Mouse (Mus musculus): ENCODE results near the gene Ppt1. TPM values are rescaled to one million over a fixed set of nuclear protein-coding genes. Genes with fewer than 3 reads are reported as not detected.
A peak's percentile ranks its signal among the peaks of the same experiment; 100 is the strongest.

The Ppt1 gene
- total RNA-seq, 2 experiments from 2014 or later, result 97.2 to 97.7 TPM

- no peak for DNase-seq (ENCODE audit: extremely low spot score in 1 of 2, low spot score in 2 of 2)
- intact Hi-C loops (cut with DNase I), result no loop called here
Measured at GRCm38 (mm10) chr4:122886579-122887254, 50.7 kb downstream of the Ppt1 start.

GRCm38 (mm10) chr4:122887336-122887735, 51.3 kb downstream of the Ppt1 start:
- intact Hi-C loops (cut with DNase I), result no loop called here
- H3K27ac ChIP-seq, result peak overlapping the region; percentile 100
- DNase-seq (ENCODE audit: extremely low spot score in 1 of 2, low spot score in 2 of 2), result no peak
- no peak for TF ChIP-seq CTCF (IDR thresholded peaks at IDR 0.05)
- H3K4me3 ChIP-seq, result no peak overlapping the region

More at GRCm38 (mm10) chr4:122886579-122887254, 50.7 kb downstream of the Ppt1 start:
- TF ChIP-seq CTCF (IDR thresholded peaks at IDR 0.05), result no peak
- Histone ChIP-seq H3K4me3 (peak overlapping the region; percentile 98), H3K27ac (peak overlapping the region; percentile 100)

- intact Hi-C loops (cut with DNase I), result loop anchor here (5.0 kb wide), 1 partner anchor 171 kb away; no protein-coding TSS in a partner anchor
Measured at GRCm38 (mm10) chr4:122890881-122891481, 54.9 kb downstream of the Ppt1 start.

GRCm38 (mm10) chr4:122891597-122891996, 55.6 kb downstream of the Ppt1 start:
- Histone ChIP-seq H3K27ac (peak overlapping the region; percentile 84), H3K4me3 (no peak overlapping the region)
- TF ChIP-seq CTCF (IDR thresholded peaks at IDR 0.05), result no peak
- DNase-seq (ENCODE audit: extremely low spot score in 1 of 2, low spot score in 2 of 2), result no peak
- intact Hi-C loops (cut with DNase I), result loop anchor here (5.0 kb wide), 1 partner anchor 171 kb away; no protein-coding TSS in a partner anchor

More at GRCm38 (mm10) chr4:122890881-122891481, 54.9 kb downstream of the Ppt1 start:
- DNase-seq (ENCODE audit: extremely low spot score in 1 of 2, low spot score in 2 of 2), result peak; percentile 64
- H3K4me3 ChIP-seq, result no peak overlapping the region
- no peak for TF ChIP-seq CTCF (IDR thresholded peaks at IDR 0.05)
- peak overlapping the region; percentile 84 for H3K27ac ChIP-seq

- intact Hi-C loops (cut with DNase I), result loop anchor here (5.0 kb wide), 1 partner anchor 170 kb away; no protein-coding TSS in a partner anchor
- Histone ChIP-seq H3K27ac (peak overlapping the region; percentile 84), H3K4me3 (no peak overlapping the region)
- DNase-seq (ENCODE audit: extremely low spot score in 1 of 2, low spot score in 2 of 2), result no peak
- no peak for TF ChIP-seq CTCF (IDR thresholded peaks at IDR 0.05)
Measured at GRCm38 (mm10) chr4:122892157-122892556, 56.1 kb downstream of the Ppt1 start.

- H3K4me3 ChIP-seq, result no peak overlapping the region
- no peak overlapping the region for H3K27ac ChIP-seq
- no peak for TF ChIP-seq CTCF (IDR thresholded peaks at IDR 0.05)
- no peak for DNase-seq (ENCODE audit: extremely low spot score in 1 of 2, low spot score in 2 of 2)
- intact Hi-C loops (cut with DNase I), result loop anchor here (1.0 to 2.0 kb wide), 2 partner anchors 88 to 185 kb away; no protein-coding TSS in a partner anchor
Measured at GRCm38 (mm10) chr4:122897750-122898149, 61.7 kb downstream of the Ppt1 start.

GRCm38 (mm10) chr4:122898313-122898712, 62.3 kb downstream of the Ppt1 start:
- intact Hi-C loops (cut with DNase I), result loop anchor here (1.0 to 2.0 kb wide), 2 partner anchors 87 to 184 kb away; no protein-coding TSS in a partner anchor
- TF ChIP-seq CTCF (IDR thresholded peaks at IDR 0.05), result peak; percentile 90
- H3K27ac ChIP-seq, result no peak overlapping the region
- H3K4me3 ChIP-seq, result no peak overlapping the region
- peak; percentile 72 to 74 for DNase-seq (ENCODE audit: extremely low spot score in 1 of 2, low spot score in 2 of 2)

GRCm38 (mm10) chr4:122902156-122902555, 66.1 kb downstream of the Ppt1 start:
- Histone ChIP-seq H3K27ac (no peak overlapping the region), H3K4me3 (no peak overlapping the region)
- DNase-seq (ENCODE audit: extremely low spot score in 1 of 2, low spot score in 2 of 2), result no peak
- peak; percentile 46 for TF ChIP-seq CTCF (IDR thresholded peaks at IDR 0.05)
- intact Hi-C loops (cut with DNase I), result no loop called here

- TF ChIP-seq CTCF (IDR thresholded peaks at IDR 0.05), result no peak
- intact Hi-C loops (cut with DNase I), result no loop called here
Measured at GRCm38 (mm10) chr4:122903709-122904108, 67.7 kb downstream of the Ppt1 start.

GRCm38 (mm10) chr4:122905359-122905758, 69.3 kb downstream of the Ppt1 start:
- no peak overlapping the region for H3K4me3 ChIP-seq
- no peak overlapping the region for H3K27ac ChIP-seq
- no peak for TF ChIP-seq CTCF (IDR thresholded peaks at IDR 0.05)
- intact Hi-C loops (cut with DNase I), result no loop called here
- no peak for DNase-seq (ENCODE audit: extremely low spot score in 1 of 2, low spot score in 2 of 2)

More at GRCm38 (mm10) chr4:122903709-122904108, 67.7 kb downstream of the Ppt1 start:
- DNase-seq (ENCODE audit: extremely low spot score in 1 of 2, low spot score in 2 of 2), result no peak
- no peak overlapping the region for H3K4me3 ChIP-seq
- H3K27ac ChIP-seq, result no peak overlapping the region

Other genes starting within 250 kb of the Ppt1 start
- not detected for gene 9530002B09Rik, start 147.0 kb upstream of the Ppt1 start, total RNA-seq (2021)
- gene Cap1, start 49.8 kb downstream of the Ppt1 start, total RNA-seq (2021), result 100 to 1,000 TPM; 260 to 281 TPM
- gene Mfsd2a, start 124.9 kb downstream of the Ppt1 start, total RNA-seq (2021), result 10 to 100 TPM; 35.0 to 39.8 TPM
- 10 to 100 TPM; 11.3 to 12.0 TPM for gene Mycl, start 159.4 kb downstream of the Ppt1 start, total RNA-seq (2021)
- 10 to 100 TPM; 17.9 to 21.8 TPM for gene Trit1, start 180.4 kb downstream of the Ppt1 start, total RNA-seq (2021)

Data from left cerebral cortex, adult 2 months (tissue).